Comparison of ENCODE assay signal across 18 mouse cellular contexts in the genomic region with DNA sequence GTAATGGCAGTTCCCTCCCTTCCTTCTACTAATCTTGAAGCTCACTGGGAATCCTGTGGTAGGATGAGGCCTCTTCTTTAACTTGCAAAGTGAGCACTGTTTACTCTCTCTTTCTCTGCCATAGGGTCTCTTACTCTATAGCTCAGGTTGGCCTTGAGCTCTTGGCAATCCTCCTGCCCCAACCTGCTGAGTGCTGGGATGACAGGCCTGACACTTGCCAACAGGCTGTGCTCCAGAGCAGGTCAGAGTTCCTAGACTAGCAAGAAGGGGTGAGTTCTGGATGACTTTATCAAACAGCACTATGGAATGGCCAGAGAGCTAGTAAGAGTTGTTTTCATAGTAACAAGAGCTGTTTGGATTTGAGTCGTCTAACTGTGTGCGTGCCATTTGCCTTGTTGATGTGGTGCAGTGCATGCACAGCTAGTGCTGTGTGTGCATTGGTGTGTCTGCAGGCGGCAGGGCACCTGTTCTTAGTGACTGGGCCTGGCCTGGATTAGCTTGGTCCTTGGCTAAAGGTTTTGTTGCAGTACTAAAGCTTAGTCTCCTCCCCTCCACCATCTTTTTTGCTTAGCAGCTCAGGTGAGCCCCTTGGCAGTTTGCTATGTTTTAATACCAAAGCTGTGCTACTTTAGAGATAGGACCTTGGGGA. TPM values are rescaled to one million over a fixed set of nuclear protein-coding genes. Genes with fewer than 3 reads are reported as not detected.
DNase-seq lines count a peak whose midpoint lies in the region; ATAC-seq and TF ChIP-seq lines count a peak whose summit lies in the region.
"Had no signal": no experiment of that assay in that cellular context is flagged by ENCODE, and none has a peak within 500 bp of the region (broad histone marks: within the 10 kb centered on the region; RNA-seq: fewer than 3 reads in every experiment).

No protein-coding gene starts in this region.

- no peak overlapping the region for H3K4me3 ChIP-seq in heart, embryonic 16.5 days (ENCODE audit: low read length)
- no peak overlapping the region for H3K4me3 ChIP-seq in heart, adult 2 months
- no peak overlapping the region for H3K4me3 ChIP-seq in liver, postnatal 0 days (ENCODE audit: low read depth, low read length)
- H3K4me3 ChIP-seq in liver, embryonic 12.5 days, result no peak overlapping the region
- no peak overlapping the region for H3K4me3 ChIP-seq in myocyte
- H3K4me3 ChIP-seq: hindbrain, embryonic 12.5 days; intestine, embryonic 15.5 days; left cerebral cortex, adult 2 months; limb, embryonic 13.5 days; midbrain, embryonic 12.5 days had no signal

- no peak overlapping the region for H3K9ac ChIP-seq in heart, embryonic 16.5 days (ENCODE audit: low read length)
- H3K9ac ChIP-seq in heart, adult 2 months (ENCODE audit: low read depth, low read length), result no peak overlapping the region
- no peak overlapping the region for H3K9ac ChIP-seq in liver, postnatal 0 days (replicated peaks)
- H3K9ac ChIP-seq in liver, embryonic 12.5 days, result no peak overlapping the region
- H3K9ac ChIP-seq: hindbrain, embryonic 12.5 days; intestine, embryonic 15.5 days; limb, embryonic 13.5 days; midbrain, embryonic 12.5 days had no signal

- peak; percentile 41 for DNase-seq in adrenal gland, postnatal 10 days
- no peak for DNase-seq in adrenal gland, adult 2 months
- DNase-seq in heart, adult 2 months, result no peak
- DNase-seq in liver, postnatal 0 days, result no peak
- DNase-seq in right cerebral cortex, postnatal 4 days, result no peak
- DNase-seq: adrenal gland, adult 8-10 months; heart, adult 11 months; thymus, postnatal 25 days had no signal

- H3ac ChIP-seq in myocyte (ENCODE audit: control insufficient read depth, insufficient read length), result no peak overlapping the region

- no peak for TF ChIP-seq CTCF in heart, adult 2 months (IDR thresholded peaks at IDR 0.05)
- no peak for TF ChIP-seq CTCF in liver, postnatal 0 days (IDR thresholded peaks at IDR 0.05; ENCODE audit: low read depth)

- ATAC-seq in heart, embryonic 16.5 days (replicated peaks; ENCODE audit: extremely low read depth, insufficient read depth, low FRiP score), result peak; percentile 23; the same call in 1 of the 2 replicates
- ATAC-seq in liver, postnatal 0 days, result peak; percentile 25
- no peak for ATAC-seq in liver, embryonic 12.5 days
- ATAC-seq: forebrain, embryonic 14.5 days; intestine, embryonic 15.5 days had no signal

- TF ChIP-seq POLR2A in heart, adult 2 months (IDR thresholded peaks at IDR 0.05; ENCODE audit: insufficient read depth, low read depth, low read length), result no peak
- TF ChIP-seq POLR2A in myocyte (IDR thresholded peaks at IDR 0.05; ENCODE audit: insufficient read length, low read depth), result no peak

- H3K36me3 ChIP-seq in heart, embryonic 16.5 days (ENCODE audit: control insufficient read depth, insufficient read depth), result no peaks in the 10 kb centered on the region
- no peaks in the 10 kb centered on the region for H3K36me3 ChIP-seq in heart, adult 2 months (ENCODE audit: control insufficient read depth, insufficient read depth, low read length)
- 0 out of 2 replicates have a peak, but pooled peaks cover 3% of the 10 kb centered on the region for H3K36me3 ChIP-seq in liver, postnatal 0 days (replicated peaks; ENCODE audit: insufficient read depth, low read length)
- H3K36me3 ChIP-seq in liver, embryonic 12.5 days, result peaks cover 11% of the 10 kb centered on the region
- H3K36me3 ChIP-seq in myocyte (ENCODE audit: control insufficient read depth, insufficient read depth), result no peaks in the 10 kb centered on the region
- H3K36me3 ChIP-seq: hindbrain, embryonic 12.5 days; intestine, embryonic 15.5 days; midbrain, embryonic 12.5 days had no signal

- H3K27me3 ChIP-seq in heart, embryonic 16.5 days (ENCODE audit: control insufficient read depth, insufficient read depth, low read length), result no peaks in the 10 kb centered on the region
- H3K27me3 ChIP-seq in heart, adult 2 months (ENCODE audit: control insufficient read depth, insufficient read depth, low read length), result no peaks in the 10 kb centered on the region
- no peaks in the 10 kb centered on the region for H3K27me3 ChIP-seq in liver, postnatal 0 days (ENCODE audit: insufficient read depth, low read length)
- H3K27me3 ChIP-seq in liver, embryonic 12.5 days (replicated peaks), result no peaks in the 10 kb centered on the region
- H3K27me3 ChIP-seq in myocyte (ENCODE audit: control insufficient read depth, insufficient read depth, insufficient read length), result no peaks in the 10 kb centered on the region
- H3K27me3 ChIP-seq: CH12.LX; hindbrain, embryonic 12.5 days; intestine, embryonic 15.5 days; limb, embryonic 13.5 days; midbrain, embryonic 12.5 days had no signal

- H3K27ac ChIP-seq in heart, embryonic 16.5 days (ENCODE audit: low read length), result no peak overlapping the region
- H3K27ac ChIP-seq in heart, adult 2 months, result no peak overlapping the region
- peak overlapping the region; percentile 4; the same call in 1 of the 2 replicates for H3K27ac ChIP-seq in liver, postnatal 0 days (ENCODE audit: low read depth)
- H3K27ac ChIP-seq in liver, embryonic 12.5 days, result no peak overlapping the region
- H3K27ac ChIP-seq: hindbrain, embryonic 12.5 days; intestine, embryonic 15.5 days; left cerebral cortex, adult 2 months; limb, embryonic 13.5 days; midbrain, embryonic 12.5 days had no signal

- 45% methylated on average over 3 of the region's 3 CpGs for WGBS in heart, embryonic 16.5 days
- WGBS in heart, adult 2 months, result 60% methylated on average over 3 of the region's 3 CpGs
- WGBS in liver, postnatal 0 days (ENCODE audit: insufficient replicate concordance), result 46% methylated on average over 3 of the region's 3 CpGs
- 62% methylated on average over 3 of the region's 3 CpGs for WGBS in liver, embryonic 12.5 days (ENCODE audit: insufficient replicate concordance)

- TF ChIP-seq EP300 in heart, adult 2 months (IDR thresholded peaks at IDR 0.05; ENCODE audit: insufficient read depth, low read depth, low read length), result no peak
- TF ChIP-seq EP300 in liver, postnatal 0 days (IDR thresholded peaks at IDR 0.05; ENCODE audit: low read depth), result no peak

- H3K4me1 ChIP-seq in heart, embryonic 16.5 days (ENCODE audit: control insufficient read depth, insufficient read depth, low read length), result peaks cover 7% of the 10 kb centered on the region
- peaks cover 3% of the 10 kb centered on the region for H3K4me1 ChIP-seq in heart, adult 2 months (ENCODE audit: control insufficient read depth, insufficient read depth, low read length)
- H3K4me1 ChIP-seq in liver, postnatal 0 days (ENCODE audit: insufficient read depth), result peaks cover 17% of the 10 kb centered on the region
- H3K4me1 ChIP-seq in liver, embryonic 12.5 days, result peaks cover 21% of the 10 kb centered on the region; the same call in 1 of the 2 replicates
- H3K4me1 ChIP-seq: intestine, embryonic 15.5 days had no signal

- no peak overlapping the region for H3K4me2 ChIP-seq in heart, embryonic 16.5 days (ENCODE audit: low read depth, low read length)
- no peak overlapping the region for H3K4me2 ChIP-seq in liver, postnatal 0 days (ENCODE audit: low read depth, low read length)
- no peak overlapping the region for H3K4me2 ChIP-seq in liver, embryonic 12.5 days
- H3K4me2 ChIP-seq in myocyte (ENCODE audit: low read depth), result peak overlapping the region; percentile 3
- H3K4me2 ChIP-seq: hindbrain, embryonic 12.5 days; intestine, embryonic 15.5 days; limb, embryonic 13.5 days; midbrain, embryonic 12.5 days had no signal

- intact Hi-C loops in heart, adult 2 months (cut with DNase I), result no loop called here

- H3K9me3 ChIP-seq in heart, embryonic 16.5 days (replicated peaks; ENCODE audit: control insufficient read depth, low read length), result no peaks in the 10 kb centered on the region
- no peaks in the 10 kb centered on the region for H3K9me3 ChIP-seq in liver, postnatal 0 days (ENCODE audit: low read length)
- H3K9me3 ChIP-seq in liver, embryonic 12.5 days (replicated peaks), result no peaks in the 10 kb centered on the region
- H3K9me3 ChIP-seq: hindbrain, embryonic 12.5 days; intestine, embryonic 15.5 days; limb, embryonic 13.5 days; midbrain, embryonic 12.5 days had no signal

- 0 out of 2 replicates have a peak, but pooled peaks cover 1% of the 10 kb centered on the region for H3K79me2 ChIP-seq in heart, adult 2 months (replicated peaks; ENCODE audit: control insufficient read depth, insufficient read depth, low read length)
- H3K79me2 ChIP-seq in myocyte (ENCODE audit: control insufficient read depth, insufficient read depth), result peaks cover 91% of the 10 kb centered on the region

TF ChIP-seq in myocyte, 11 proteins besides CTCF, POLR2A, EP300 and RAD21:
- TF ChIP-seq MAX (IDR thresholded peaks at IDR 0.05; ENCODE audit: low read depth) (no peak), MYOD1 (IDR thresholded peaks at IDR 0.05; ENCODE audit: control insufficient read depth in 1 of 3, insufficient read length in 2 of 3, low read depth in 2 of 3) (peak in 2 of 3 experiments; percentile 68 to 89), SRF (IDR thresholded peaks at IDR 0.05; ENCODE audit: control insufficient read depth, insufficient read length, low read depth) (peak; percentile 10), POLR2AphosphoS2 (IDR thresholded peaks at IDR 0.05; ENCODE audit: insufficient read length, low read depth) (no peak), MYOG (IDR thresholded peaks at IDR 0.05; ENCODE audit: control insufficient read depth in 1 of 3, insufficient read depth in 1 of 3, insufficient read length in 2 of 3, low read depth in 2 of 3) (peak in 2 of 3 experiments; percentile 81 to 89), REST (IDR thresholded peaks at IDR 0.05; ENCODE audit: insufficient read depth, insufficient read length) (no peak)

RNA-seq across cellular contexts. Expression of a gene that starts 28.6 kb away (rescaled TPM):
- 10 to 100 TPM; 36.9 to 50.6 TPM for total RNA-seq in adrenal gland, postnatal 10 days (2021)
- 10 to 100 TPM; 43.7 to 47.7 TPM for total RNA-seq in adrenal gland, adult 2 months (2021)
- polyA plus RNA-seq in adrenal gland, adult 2 months (2012; rRNA removed), result 37.7 and 45.2 TPM in 2 replicates
- polyA plus RNA-seq in heart, embryonic 16.5 days (2015; fragmentation: Nextera tagmentation; extraction: Ambion mirVana), result 7.0 and 7.7 TPM in 2 replicates
- total RNA-seq in heart, adult 2 months (2021), result 10 to 100 TPM; 32.1 to 32.4 TPM
- 19.7 and 20.6 TPM in 2 replicates for polyA plus RNA-seq in heart, adult 2 months (2012; rRNA removed)
- 3.1 TPM in 2 replicates for polyA plus RNA-seq in liver, postnatal 0 days (2015; fragmentation: Nextera tagmentation; extraction: Ambion mirVana)
- 11.3 and 12.5 TPM in 2 replicates for polyA plus RNA-seq in liver, embryonic 12.5 days (2016; fragmentation: Nextera tagmentation; extraction: Ambion mirVana)
- polyA plus RNA-seq in myocyte (2012; fragmentation: generic; extraction: Trizol), result 59.5 TPM
